Mouse (Mus musculus) left cerebral cortex, adult 8-10 months (tissue): Measurements from ENCODE around the gene Tes. TPM values are rescaled to one million over a fixed set of nuclear protein-coding genes. Genes with fewer than 3 reads are reported as not detected.

Experiments used
- DNase-seq, 2 experiments: peaks; one replicate each; pipeline ENCODE4 v3.0.0; 2022; ENCODE audit warnings: low spot score in 2 of 2
- total RNA-seq, 4 experiments: library from RNA; stranded (reverse); gene quantifications; 2 replicates each; pipeline ENCODE4 v1.2.4; 2022

Tes gene
- total RNA-seq, 4 experiments from 2014 or later, result 2.9 to 4.3 (median 3.6) TPM

DNA sequence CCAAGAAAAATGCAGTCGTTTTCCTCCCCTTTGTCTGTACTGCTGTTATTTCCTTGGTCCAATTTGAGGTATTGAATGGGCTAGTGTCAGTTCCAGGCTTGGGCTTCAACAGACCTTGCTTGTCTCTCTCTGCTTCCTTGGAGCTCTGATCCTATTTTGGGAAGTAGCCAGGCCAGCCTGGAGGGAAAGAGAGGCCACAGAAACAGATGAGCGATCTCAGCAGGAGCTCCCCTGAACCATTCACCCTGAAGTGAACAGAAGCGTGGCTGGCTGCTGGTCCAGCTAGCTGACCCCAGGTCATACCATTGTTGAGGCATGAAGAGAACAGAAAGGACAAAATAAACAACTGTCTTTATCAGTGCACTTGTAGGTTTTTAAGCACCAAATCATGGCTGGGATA, 12.8 kb downstream of the Tes start:
- no peak for DNase-seq

DNA sequence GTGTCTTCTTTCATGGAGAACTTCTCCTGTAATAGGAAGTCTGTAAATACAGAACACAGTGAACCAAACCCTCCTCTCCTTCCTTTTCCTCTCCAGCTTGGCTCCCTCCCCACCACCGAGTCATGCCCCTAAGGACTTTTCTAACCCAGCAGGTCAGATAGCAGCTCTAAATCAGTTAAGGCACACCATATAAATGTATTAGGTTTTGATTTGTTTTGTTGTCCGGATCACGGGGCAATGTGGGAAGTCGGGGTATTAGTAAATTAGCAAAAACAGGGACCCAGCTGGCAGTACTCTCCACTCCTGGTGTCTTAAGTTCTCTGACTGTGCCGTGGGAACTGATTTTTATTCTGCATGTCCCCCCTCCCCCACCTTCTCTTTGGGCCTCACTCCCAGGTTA, 14.4 kb downstream of the Tes start:
- DNase-seq, result no peak

DNA sequence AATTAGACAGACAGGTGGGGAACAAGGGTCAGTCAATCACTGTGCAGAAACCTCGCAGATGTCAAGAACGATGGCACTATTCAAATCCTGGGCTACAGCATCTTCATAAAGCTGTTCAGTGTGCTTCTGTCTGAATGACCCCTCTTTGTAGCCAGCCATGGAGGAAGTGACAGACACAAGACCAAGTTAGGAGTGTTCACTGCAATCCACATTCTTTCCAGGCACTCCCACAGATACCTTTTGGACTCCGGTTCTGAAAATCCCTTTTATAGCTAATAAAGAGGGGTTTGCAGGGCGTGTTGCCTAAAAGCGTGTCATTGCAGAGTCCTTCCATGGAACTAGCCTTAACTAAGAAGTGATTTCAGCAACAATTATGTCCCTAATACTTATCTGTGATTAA, 14.9 kb downstream of the Tes start:
- no peak for DNase-seq

DNA sequence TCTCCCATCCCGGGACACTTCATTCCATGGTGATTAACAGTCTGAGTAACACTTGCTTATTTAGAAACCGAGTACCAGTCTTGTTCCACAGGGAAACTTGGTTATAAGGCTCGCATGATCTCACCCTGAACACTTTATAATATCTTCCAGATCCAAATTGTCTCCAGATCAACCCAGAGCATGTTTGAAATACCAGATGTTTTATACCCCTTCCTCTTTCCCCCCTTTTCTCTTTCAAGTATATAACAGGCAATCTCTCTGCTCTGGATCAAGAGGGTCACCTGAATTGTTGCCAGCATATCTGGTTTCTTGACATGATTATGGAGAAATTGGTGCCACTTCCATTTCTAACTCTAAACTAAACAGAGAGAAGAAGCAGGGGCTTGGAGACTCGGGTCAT, 17.3 kb downstream of the Tes start:
- DNase-seq, result no peak

DNA sequence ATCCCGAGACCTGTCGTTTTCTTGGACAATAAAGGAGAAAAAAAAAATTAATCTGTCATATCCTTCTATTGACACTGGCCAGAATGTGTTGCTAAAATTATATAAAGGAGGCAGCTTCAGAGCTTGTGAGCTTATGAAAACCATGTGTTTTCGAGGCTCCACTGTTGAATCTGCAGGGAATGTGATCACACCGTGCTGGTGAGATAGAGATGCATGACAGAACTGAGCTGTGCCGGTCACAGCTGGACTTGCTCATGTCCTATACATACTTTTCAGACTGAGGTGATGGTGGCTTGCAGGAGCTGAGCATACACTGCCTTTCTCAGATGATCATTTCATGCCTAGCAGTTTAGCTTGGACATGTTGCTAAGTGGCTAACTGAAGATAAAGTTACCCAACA, 17.9 kb downstream of the Tes start:
- DNase-seq, result no peak

DNA sequence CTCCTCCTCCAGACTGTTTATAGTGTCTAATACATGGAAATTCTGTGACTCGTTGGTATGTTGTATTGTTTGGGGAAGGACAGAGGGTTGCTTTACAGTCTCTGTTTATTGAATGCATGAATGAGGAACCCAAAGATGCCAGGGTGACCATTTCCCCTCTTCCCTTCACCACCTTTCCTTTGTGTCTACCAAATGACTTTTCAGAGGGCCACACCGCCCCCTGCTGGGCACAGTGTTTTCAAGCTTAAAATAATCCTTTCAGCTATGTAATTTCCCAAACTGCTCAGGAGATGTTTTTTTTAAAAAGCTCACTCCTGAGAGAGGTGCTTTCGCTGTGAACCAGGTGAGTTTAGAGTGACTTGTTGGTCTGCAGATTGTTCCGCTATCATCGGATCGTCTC, 22.5 kb downstream of the Tes start:
- DNase-seq, result peak; percentile 19 to 77

DNA sequence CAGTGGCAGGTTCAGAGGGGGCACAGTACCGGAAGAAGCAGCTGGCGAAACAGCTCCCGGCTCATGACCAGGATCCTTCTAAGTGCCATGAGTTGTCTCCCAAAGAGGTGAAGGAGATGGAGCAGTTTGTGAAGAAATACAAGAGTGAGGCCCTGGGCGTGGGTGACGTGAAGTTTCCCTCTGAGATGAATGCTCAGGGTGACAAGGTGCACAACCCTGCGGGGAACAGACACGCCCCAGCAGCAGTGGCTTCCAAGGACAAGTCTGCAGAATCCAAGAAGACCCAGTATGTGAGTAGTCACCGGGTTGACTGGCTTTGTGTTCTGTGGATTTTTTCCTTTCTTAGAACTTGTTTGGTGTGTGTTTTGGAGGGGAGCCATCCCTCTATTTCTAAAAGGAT, 32.4 kb downstream of the Tes start:
- no peak for DNase-seq

DNA sequence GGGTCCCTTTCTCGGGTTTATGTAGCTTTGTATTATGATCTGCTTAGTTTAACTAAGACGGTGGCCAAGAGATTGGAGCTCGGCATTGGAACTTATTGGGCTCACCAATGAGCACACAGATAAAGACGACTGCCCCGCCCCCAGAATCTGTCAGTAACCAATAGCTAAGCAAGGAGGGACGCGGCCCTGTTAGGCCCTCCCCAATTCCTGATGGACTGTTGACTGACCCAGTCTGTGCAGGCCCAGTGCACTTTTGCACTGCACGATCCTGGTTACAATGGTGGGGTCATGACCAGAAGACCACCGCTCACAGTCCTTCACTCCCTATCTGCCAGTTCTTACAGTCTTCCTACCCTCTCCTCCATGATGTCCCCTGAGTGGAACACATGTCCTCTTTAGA, 33.6 kb downstream of the Tes start:
- no peak for DNase-seq

DNA sequence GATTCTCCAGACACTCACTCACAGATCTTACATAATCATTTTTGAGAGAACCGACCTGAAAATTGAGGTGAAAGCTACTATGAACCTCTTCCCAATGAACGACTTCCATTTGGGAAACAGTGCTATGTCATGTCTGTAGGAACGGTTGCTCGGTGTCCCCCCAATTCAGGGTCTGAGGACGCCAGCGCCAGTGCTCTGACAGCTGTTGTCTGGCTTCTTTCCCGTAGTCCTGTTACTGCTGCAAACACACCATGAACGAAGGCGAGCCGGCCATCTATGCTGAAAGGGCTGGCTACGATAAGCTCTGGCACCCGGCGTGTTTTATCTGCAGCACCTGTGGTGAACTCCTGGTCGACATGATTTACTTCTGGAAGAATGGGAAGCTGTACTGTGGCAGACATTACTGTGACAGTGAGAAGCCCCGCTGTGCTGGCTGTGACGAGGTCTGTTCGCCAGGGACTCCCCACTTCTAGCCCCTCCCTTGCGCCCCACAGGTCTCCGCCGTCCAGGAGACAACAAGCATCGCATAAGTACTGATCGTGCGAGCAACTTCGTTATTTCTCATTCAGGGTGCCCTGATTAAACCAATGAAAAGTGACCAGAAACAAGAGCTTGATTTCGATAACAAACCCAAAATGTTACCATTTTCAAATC, 34.7 kb downstream of the Tes start:
- DNase-seq, result no peak

DNA sequence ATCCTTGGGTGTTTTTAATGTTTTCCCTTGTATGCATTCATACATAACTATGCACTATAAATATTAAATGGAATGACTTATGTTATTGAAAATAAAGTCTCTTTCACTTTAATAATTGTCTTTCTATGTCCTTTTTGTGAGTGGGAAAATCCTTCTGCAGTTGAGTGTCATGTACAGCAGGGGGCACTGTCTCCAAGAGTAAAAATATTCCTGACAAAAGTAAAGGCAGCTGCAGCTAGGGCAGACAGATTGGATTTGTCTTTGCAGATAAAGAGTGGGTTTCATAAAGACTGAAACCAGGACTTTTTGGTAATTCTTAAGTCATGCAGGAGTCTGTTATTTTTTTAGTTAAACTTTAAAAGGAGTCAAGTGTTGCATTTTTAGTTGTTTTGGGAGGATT, 40.8 kb downstream of the Tes start:
- peak in 1 of 2 experiments; percentile 33 for DNase-seq

DNA sequence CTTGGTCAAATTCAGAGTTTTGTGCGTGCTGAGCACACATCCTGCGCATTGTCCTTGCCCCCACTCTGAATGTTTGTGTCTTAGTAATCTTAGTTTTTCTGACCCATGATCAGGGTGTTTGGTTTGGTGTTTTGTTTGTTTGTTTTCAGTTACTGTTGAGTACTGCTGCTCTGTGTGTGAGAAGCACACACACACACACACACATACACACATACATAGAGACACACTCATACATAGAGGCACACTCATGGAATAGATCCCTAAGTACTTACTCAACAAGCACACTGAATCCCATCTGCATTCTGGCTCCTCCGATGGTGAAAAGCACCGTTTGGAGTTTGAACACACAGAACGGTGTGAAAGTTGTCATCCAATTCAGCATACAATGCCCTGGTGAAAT, 41.5 kb downstream of the Tes start:
- DNase-seq, result no peak

DNA sequence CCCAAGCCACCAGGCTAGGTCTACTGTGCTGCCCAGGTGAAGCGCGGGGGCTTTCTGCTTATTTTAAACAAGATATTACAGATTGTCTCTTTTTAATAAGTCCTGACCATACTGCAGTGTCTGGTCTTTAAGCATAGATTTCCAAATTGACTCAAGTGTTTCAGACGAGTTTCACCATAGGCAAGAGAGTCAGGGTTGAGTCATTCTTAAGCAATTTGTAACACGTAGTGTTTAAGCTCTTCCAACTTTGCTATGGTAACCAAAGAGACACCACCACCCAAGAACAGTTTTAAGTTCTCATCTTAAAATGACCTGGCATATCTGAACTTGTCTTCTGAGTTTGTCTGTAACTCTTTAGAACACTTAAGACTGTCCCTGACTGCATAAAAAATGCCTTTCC, 44.3 kb downstream of the Tes start:
- no peak for DNase-seq

DNA sequence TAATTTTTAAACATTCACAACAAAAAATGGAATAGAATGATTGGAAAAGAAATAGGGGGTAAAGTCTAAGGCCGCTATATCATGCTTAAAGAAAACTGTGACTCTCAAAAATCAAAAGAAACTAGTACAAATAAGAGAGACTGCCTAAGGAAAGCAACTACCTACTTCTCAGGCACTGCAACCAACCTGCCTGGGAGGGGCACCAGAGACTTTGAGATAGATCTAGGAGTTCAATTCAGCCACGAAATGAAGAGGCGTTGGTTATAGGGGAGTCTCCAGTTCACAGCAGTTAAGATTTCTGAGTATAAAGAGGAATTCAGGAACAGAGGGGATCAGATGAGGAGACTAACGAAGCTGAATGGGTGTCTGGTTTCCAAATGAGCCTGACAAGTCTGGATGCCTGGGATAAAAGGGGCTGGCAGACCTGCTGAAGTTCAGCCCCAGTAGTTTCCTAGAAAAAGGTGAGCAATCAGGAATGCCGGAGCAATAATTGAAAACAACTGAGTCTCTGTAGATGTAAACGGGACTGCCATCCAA, 45.7 kb downstream of the Tes start:
- DNase-seq, result no peak

DNA sequence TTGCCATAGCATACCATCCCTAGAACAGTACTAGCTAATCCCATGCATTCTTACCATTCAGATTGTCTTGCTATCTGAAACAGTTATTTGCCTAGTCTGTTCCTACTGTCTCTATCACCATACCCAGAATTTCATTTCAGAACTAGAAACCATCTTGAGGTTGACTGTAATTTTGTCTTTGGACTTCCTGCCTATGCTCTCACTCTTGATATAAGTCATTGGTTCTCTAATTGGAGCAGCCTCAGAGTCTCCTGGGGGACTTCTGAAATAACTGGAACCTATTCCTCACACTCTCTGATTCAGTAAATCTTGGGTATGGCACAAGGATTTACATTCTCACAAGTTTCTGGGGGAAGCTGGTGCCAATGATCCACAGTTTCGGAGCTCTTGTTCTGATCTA, 47.1 kb downstream of the Tes start:
- DNase-seq, result no peak

DNA sequence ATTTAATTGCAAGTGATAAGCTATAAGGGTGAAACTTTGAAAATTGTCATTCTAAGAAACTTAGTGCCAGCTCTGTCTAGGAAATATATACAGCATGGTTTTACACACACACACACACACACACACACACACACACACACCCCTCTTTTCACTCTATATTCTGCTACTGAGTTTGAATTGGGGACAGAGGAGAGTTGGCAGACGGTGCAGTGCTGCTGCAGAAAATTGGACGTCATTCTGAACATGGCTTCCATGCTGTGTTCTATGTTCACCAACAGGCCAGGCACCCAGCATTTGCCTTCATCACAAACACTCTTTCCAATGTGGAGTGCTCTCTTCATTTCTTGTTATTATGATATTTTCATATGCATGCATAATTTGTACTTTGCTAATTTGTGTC, 48.0 kb downstream of the Tes start:
- no peak for DNase-seq

DNA sequence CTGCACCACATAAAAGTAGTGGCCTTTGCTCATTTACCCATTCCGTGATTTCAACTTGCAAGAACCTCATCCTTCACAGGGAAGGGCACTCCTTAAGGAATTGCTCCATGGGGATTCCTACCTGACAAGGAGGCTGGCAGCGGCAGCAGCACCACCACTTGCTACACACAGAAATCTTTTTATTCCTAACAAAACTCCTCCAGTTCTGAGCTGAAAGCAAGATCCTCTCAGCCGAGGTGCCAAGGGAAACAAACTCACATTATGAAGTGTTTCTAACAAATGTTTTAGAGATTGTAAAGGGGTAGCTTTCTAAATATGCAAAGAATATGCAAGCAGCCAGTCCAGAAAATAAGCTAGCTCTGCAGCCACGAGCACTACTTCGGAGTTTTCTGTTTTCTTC, 49.6 kb downstream of the Tes start:
- no peak for DNase-seq

DNA sequence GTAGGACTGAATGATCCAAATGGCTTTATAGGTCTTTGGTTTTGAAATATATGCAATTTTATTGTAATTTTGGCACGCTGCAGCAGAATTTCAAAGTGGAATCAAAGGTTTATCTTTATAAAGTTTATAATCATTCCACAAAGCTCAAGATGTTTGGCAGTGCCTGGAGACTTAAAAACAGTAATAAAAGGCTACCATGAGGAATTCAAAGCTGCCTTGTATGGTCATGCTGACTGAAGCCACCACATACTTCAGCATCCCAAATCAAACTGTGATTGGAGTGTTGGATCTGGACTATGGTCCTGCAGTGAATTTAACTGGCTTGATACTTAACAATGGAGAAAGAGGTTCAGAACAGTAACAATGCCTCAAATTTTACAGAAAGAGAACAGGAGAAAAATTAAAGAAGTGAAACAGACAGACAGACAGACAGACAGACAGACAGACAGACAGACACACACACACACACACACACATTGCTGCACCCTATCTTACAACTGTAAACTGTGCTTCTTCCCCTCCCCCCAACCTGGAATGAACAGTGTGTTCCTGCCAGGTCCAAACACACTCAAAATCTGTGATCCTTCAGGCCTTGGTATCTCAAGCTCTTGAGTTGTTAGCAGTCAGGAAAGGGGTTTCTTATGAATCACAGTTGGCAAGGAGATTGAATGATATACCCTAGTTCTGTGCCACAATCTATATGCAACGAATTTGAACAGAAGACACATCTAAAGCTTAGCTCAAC, 50.3 kb downstream of the Tes start:
- no peak for DNase-seq

DNA sequence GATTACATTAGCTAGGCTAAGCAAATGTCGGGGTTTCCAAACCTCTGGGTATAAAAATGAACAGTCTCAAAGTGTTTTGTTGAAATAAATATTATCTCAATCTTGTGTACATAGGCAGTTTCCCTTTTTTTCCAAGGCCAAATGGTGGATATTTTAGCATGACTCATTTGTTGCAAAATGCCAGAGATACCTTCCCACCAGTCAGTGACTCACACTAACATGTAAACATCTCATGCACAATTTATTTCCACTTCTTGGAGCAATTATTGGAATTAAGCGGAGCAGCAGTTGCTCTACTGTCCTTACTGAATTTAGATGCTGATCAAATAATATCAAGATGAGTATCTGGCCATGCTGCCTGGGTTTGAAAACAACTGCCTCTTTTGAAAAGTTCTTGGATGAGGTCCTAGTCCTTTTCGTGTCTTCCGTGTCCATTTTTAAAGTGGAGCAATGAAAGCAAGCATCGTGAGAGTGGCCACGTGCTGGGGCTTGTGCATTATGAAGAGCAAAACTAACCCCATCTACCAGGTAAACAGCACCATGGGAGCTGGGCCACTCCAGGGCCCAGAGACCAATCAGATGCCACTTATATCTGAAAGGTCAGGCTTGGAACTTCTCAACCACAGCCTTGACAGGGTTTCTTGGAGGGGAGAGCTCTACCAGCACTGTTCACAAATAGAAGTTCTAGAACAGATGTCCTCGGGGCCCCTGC, 54.7 kb downstream of the Tes start:
- no peak for DNase-seq

DNA sequence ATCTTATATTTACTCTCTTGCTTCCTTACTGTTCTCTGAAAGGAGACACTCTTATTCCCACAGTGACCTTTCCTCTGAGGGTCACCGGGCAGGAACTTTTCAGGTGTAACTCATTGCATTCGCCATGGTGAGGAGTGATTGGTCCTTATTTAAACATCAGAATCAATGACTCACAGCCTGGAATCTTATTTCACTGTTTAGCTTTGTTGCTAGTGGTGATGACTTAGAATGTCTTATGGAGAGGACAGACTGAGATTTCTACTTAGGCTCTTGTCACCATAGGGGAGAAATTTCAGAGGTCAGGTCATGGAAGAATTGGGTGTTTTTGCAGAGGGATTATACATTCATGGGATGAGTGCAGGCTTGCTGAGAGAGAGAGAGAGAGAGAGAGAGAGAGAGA, 75.1 kb downstream of the Tes start:
- DNase-seq, result no peak

DNA sequence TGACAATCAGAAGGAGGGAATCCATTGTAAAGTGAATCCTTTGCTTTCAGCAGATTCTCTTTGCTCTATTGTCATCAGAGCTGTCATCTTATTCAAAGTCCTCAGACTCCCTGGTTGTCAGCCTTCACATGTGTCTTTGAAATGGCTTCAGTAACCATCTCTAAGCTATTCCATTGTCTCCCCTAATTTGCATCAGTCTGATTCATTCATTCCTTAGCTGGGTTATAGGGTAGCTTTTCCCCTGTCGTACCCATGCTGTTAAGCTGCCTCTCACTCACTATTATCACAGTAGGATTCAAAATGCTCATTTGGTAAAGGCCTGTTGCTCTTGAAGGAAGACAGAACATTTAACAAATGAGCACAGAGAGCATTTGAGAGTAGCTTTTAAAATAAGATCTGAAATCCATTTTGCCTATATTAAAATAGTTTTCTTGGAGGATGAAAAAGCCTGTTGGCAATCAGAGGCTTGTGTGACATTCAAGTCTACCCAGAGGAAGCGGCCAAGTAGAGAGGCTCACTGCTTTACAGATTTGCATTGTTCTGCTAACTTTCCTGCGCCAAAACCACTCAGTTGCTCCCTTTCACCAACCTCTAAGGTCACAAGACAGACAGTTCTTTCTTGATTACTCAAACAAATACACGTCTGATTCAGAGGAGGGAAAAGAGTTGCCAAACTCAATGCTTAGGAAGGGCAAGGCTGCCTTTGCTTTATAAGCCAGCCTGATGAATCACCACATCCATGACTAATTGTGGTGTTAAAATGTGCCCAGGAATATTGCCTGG, 77.8 kb downstream of the Tes start:
- DNase-seq, result peak in 1 of 2 experiments; percentile 28

DNA sequence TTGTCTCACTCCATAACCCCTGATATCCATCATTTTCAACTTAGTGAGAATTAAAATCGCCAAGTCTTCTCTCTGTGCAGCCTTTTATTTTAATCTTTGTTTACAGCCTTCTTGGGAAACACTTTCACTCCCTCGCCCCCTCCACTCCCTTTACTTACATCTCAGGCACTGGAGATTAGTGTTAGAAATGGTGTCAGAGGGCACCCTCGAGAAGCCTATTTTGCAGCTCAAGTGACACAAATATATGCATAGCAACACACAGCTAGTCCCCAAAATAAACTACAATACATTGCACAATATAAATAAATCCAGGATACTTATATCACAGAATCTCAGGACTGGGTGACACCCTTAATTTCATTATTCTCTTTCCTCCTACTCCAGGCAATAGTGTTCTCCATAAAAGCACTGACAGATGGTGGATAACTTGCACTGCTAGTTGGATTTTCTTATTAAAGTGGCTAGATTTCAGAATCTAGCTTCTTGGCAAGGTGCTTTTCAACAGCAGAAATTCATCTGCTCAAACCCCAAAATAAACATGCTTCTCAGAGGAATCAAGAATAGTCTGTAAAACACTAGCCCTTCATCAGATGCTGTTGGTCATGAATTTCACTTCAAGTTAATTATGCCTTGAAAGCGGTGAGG, 86.2 kb downstream of the Tes start:
- peak in 1 of 2 experiments; percentile 33 for DNase-seq
